1 mouse cellular context compared by ENCODE assay signal in the genomic region with DNA sequence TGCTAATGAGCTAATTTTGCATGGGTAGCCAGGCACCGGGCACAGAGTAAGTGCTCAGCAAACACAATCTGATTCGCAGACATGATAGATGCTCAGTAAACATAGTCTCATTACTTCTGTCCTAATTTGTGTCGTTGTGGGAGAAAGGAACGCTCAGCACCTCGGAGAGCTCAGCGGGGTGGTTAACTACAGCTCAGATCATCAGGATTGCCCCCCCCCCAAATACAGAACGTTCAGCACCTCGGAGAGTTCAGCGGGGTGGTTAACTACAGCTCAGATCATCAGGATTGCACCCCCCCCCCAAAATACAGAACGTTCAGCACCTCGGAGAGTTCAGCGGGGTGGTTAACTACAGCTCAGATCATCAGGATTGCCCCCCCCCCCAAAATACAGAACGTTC. TPM values are rescaled to one million over a fixed set of nuclear protein-coding genes. Genes with fewer than 3 reads are reported as not detected.
"Had no signal": no experiment of that assay in that cellular context is flagged by ENCODE, and none has a peak within 500 bp of the region (broad histone marks: within the 10 kb centered on the region; RNA-seq: fewer than 3 reads in every experiment).

No protein-coding gene starts in this region.

RNA-seq across cellular contexts. Expression of a gene that starts 20.8 kb away (rescaled TPM):
- total RNA-seq: megakaryocyte-erythroid progenitor cell, adult 5-6 weeks had no signal
